Mouse (Mus musculus) kidney, postnatal 0 days (tissue): ENCODE measurements around the gene Ankrd34a. TPM values are rescaled to one million over a fixed set of nuclear protein-coding genes. Genes with fewer than 3 reads are reported as not detected.

Source experiments
- ATAC-seq: fragments of 200-750 bp; cut with Nextera tagmentation; replicated peaks from 2 replicates; pipeline ENCODE4 v1.8.0; 2017; ENCODE audit warnings: low read depth, moderate number of reproducible peaks, moderate TSS enrichment, moderate library complexity; ENCODE audit not compliant: low FRiP score
- DNase-seq: peaks from one replicate; pipeline ENCODE4 v3.0.0-alpha.2; 2016; ENCODE audit warnings: low spot score
- H3K27ac ChIP-seq: fragments of 300-500 bp; sonication (generic); 2 replicates; pipeline ENCODE4 v1.5.1; 2014; ENCODE audit warnings: mild to moderate bottlenecking
- H3K27me3 ChIP-seq: fragments of 300-500 bp; sonication (generic); 2 replicates; pipeline ENCODE4 v1.6.1; 2014; ENCODE audit warnings: low read length, mixed read lengths; ENCODE audit not compliant: insufficient read depth
- H3K36me3 ChIP-seq: fragments of 300-500 bp; sonication (generic); 2 replicates; pipeline ENCODE4 v1.6.1; 2014; ENCODE audit warnings: low read length, mixed read lengths; ENCODE audit not compliant: insufficient read depth
- H3K4me1 ChIP-seq: fragments of 300-500 bp; sonication (generic); replicated peaks from 2 replicates; pipeline ENCODE4 v1.6.1; 2014; ENCODE audit warnings: antibody characterized with exemption, low read length, mixed read lengths; ENCODE audit not compliant: insufficient read depth
- H3K4me2 ChIP-seq: fragments of 300-500 bp; sonication (generic); 2 replicates; pipeline ENCODE4 v1.6.1; 2014; ENCODE audit warnings: mild to moderate bottlenecking, low read length, moderate library complexity, mixed read lengths
- H3K4me3 ChIP-seq: fragments of 300-500 bp; sonication (generic); replicated peaks from 2 replicates; pipeline ENCODE4 v1.5.1; 2014; ENCODE audit warnings: low read depth, low read length
- H3K9ac ChIP-seq: fragments of 300-500 bp; sonication (generic); 2 replicates; pipeline ENCODE4 v1.6.1; 2014; ENCODE audit warnings: low read depth, low read length
- H3K9me3 ChIP-seq: fragments of 300-500 bp; sonication (generic); replicated peaks from 2 replicates; pipeline ENCODE4 v1.6.1; 2016; ENCODE audit warnings: low read length, inconsistent platforms, mixed read lengths
- CTCF ChIP-seq: IDR thresholded peaks from 2 replicates; pipeline ENCODE4 v1.5.1; 2016; ENCODE audit warnings: antibody characterized with exemption, low read depth, mild to moderate bottlenecking, moderate library complexity
- WGBS: fragments of 180-500 bp; shearing (Covaris S2); extraction: QIAGEN DNeasy Blood & Tissue Kit; methylation state at CpG from one replicate; pipeline ENCODE4 v1.1.7; 2014; 5-methylcytosine and 5-hydroxymethylcytosine counted together
- polyA plus RNA-seq: library from polyadenylated mRNA; unstranded; fragments of >200 nt; fragmentation: Nextera tagmentation; extraction: Ambion mirVana; gene quantifications from 2 replicates; pipeline ENCODE4 v1.2.1, GENCODE M21; 2015

Gene Ankrd34a
- polyA plus RNA-seq, 1 experiment from 2014 or later = 1.2 TPM

GRCm38 (mm10) chr3:96560881-96561668, 35.4 kb upstream of the Ankrd34a start:
- Histone ChIP-seq H3K4me2 (peak overlapping the region; percentile 80), H3K4me3 (peak overlapping the region; percentile 76), H3K4me1 (peaks cover 16% of the 10 kb centered on the region), H3K27me3 (no peaks in the 10 kb centered on the region), H3K9ac (peak overlapping the region; percentile 96), H3K27ac (peak overlapping the region; percentile 77), H3K9me3 (no peaks in the 10 kb centered on the region), H3K36me3 (peaks cover 21% of the 10 kb centered on the region)
- no peak for TF ChIP-seq CTCF
- DNase-seq = no peak
- 60% methylated on average over 9 of the region's 9 CpGs for WGBS
- no peak for ATAC-seq

GRCm38 (mm10) chr3:96561946-96562681, 34.3 kb upstream of the Ankrd34a start:
- Histone ChIP-seq H3K4me1 (peaks cover 16% of the 10 kb centered on the region), H3K4me2 (peak overlapping the region; percentile 80), H3K27me3 (no peaks in the 10 kb centered on the region), H3K27ac (peak overlapping the region; percentile 77), H3K36me3 (peaks cover 21% of the 10 kb centered on the region), H3K4me3 (peak overlapping the region; percentile 76; the same call in 1 of the 2 replicates), H3K9me3 (no peaks in the 10 kb centered on the region), H3K9ac (peak overlapping the region; percentile 96)
- no peak for TF ChIP-seq CTCF
- ATAC-seq (no peak), DNase-seq (peak; percentile 78)
- WGBS = 28% methylated on average over 10 of the region's 10 CpGs

- WGBS = 92% methylated on average over 8 of the region's 8 CpGs
- Histone ChIP-seq H3K9me3 (no peaks in the 10 kb centered on the region), H3K4me2 (no peak overlapping the region), H3K4me3 (no peak overlapping the region), H3K4me1 (peaks cover 16% of the 10 kb centered on the region), H3K27ac (peak overlapping the region; percentile 86; the same call in 1 of the 2 replicates), H3K36me3 (peaks cover 21% of the 10 kb centered on the region), H3K27me3 (no peaks in the 10 kb centered on the region), H3K9ac (no peak overlapping the region)
- DNase-seq (no peak), ATAC-seq (no peak)
- TF ChIP-seq CTCF = no peak
Measured at GRCm38 (mm10) chr3:96563267-96563666, 33.2 kb upstream of the Ankrd34a start.

GRCm38 (mm10) chr3:96563911-96564632, 32.4 kb upstream of the Ankrd34a start:
- ATAC-seq = peak; percentile 30; the same call in 1 of the 2 replicates
- DNase-seq = peak; percentile 59
- Histone ChIP-seq H3K4me1 (peaks cover 16% of the 10 kb centered on the region), H3K27ac (peak overlapping the region; percentile 86), H3K4me3 (no peak overlapping the region), H3K9ac (no peak overlapping the region), H3K4me2 (peak overlapping the region; percentile 4; the same call in 1 of the 2 replicates), H3K9me3 (no peaks in the 10 kb centered on the region), H3K36me3 (peaks cover 21% of the 10 kb centered on the region), H3K27me3 (no peaks in the 10 kb centered on the region)
- no peak for TF ChIP-seq CTCF
- 26% methylated on average over 10 of the region's 10 CpGs for WGBS

GRCm38 (mm10) chr3:96564633-96565032, 31.8 kb upstream of the Ankrd34a start:
- no peaks in the 10 kb centered on the region for H3K27me3 ChIP-seq
- no peak overlapping the region for H3K9ac ChIP-seq
- 13% methylated on average over 7 of the region's 7 CpGs for WGBS
- peaks cover 19% of the 10 kb centered on the region for H3K36me3 ChIP-seq
- peak; percentile 75 for DNase-seq
- no peak for TF ChIP-seq CTCF
- peaks cover 16% of the 10 kb centered on the region for H3K4me1 ChIP-seq
- no peaks in the 10 kb centered on the region for H3K9me3 ChIP-seq
- no peak for ATAC-seq
- H3K4me3 ChIP-seq = no peak overlapping the region
- peak overlapping the region; percentile 4; the same call in 1 of the 2 replicates for H3K4me2 ChIP-seq
- H3K27ac ChIP-seq = peak overlapping the region; percentile 86

GRCm38 (mm10) chr3:96565105-96565504, 31.3 kb upstream of the Ankrd34a start:
- ATAC-seq = no peak
- peak overlapping the region; percentile 4; the same call in 1 of the 2 replicates for H3K4me2 ChIP-seq

More at GRCm38 (mm10) chr3:96565105-96565504, 31.3 kb upstream of the Ankrd34a start:
- WGBS = 58% methylated on average over 3 of the region's 3 CpGs
- peak overlapping the region; percentile 86 for H3K27ac ChIP-seq
- TF ChIP-seq CTCF = no peak
- no peak overlapping the region for H3K4me3 ChIP-seq
- no peaks in the 10 kb centered on the region for H3K9me3 ChIP-seq
- peaks cover 14% of the 10 kb centered on the region for H3K36me3 ChIP-seq
- no peak for DNase-seq
- H3K4me1 ChIP-seq = peaks cover 16% of the 10 kb centered on the region
- no peak overlapping the region for H3K9ac ChIP-seq
- H3K27me3 ChIP-seq = no peaks in the 10 kb centered on the region
